Mouse (Mus musculus) forebrain, embryonic 15.5 days (tissue): Measurements from ENCODE around the gene 4930590J08Rik. TPM values are rescaled to one million over a fixed set of nuclear protein-coding genes. Genes with fewer than 3 reads are reported as not detected.
"Not testable (repeated sequence)": the region's sequence is repeated elsewhere in the genome, so short reads cannot be mapped to it uniquely, and the experiment has no call there.

ENCODE experiments used
- ATAC-seq: fragments of 200-750 bp; cut with Nextera tagmentation; replicated peaks from 2 replicates; pipeline ENCODE4 v1.8.0; 2017; ENCODE audit warnings: mild to moderate bottlenecking, moderate TSS enrichment, moderate library complexity
- H3K27ac ChIP-seq: fragments of 300-500 bp; sonication (generic); replicated peaks from 2 replicates; pipeline ENCODE4 v1.5.1; 2015; ENCODE audit warnings: mild to moderate bottlenecking, inconsistent platforms
- H3K27me3 ChIP-seq: fragments of 300-500 bp; sonication (generic); 2 replicates; pipeline ENCODE4 v1.6.1; 2015; ENCODE audit warnings: inconsistent platforms
- H3K36me3 ChIP-seq: fragments of 300-500 bp; sonication (generic); 2 replicates; pipeline ENCODE4 v1.6.1; 2015; ENCODE audit warnings: mild to moderate bottlenecking, inconsistent platforms
- H3K4me1 ChIP-seq: fragments of 300-500 bp; sonication (generic); 2 replicates; pipeline ENCODE4 v1.6.1; 2015; ENCODE audit warnings: inconsistent platforms
- H3K4me2 ChIP-seq: fragments of 300-500 bp; sonication (generic); replicated peaks from 2 replicates; pipeline ENCODE4 v1.6.1; 2015; ENCODE audit warnings: mild to moderate bottlenecking, inconsistent platforms
- H3K4me3 ChIP-seq: fragments of 300-500 bp; sonication (generic); 2 replicates; pipeline ENCODE4 v1.5.1; 2015; ENCODE audit warnings: mild to moderate bottlenecking, inconsistent platforms
- H3K9ac ChIP-seq: fragments of 300-500 bp; sonication (generic); replicated peaks from 2 replicates; pipeline ENCODE4 v1.6.1; 2015; ENCODE audit warnings: mild to moderate bottlenecking, inconsistent platforms
- H3K9me3 ChIP-seq: fragments of 300-500 bp; sonication (generic); 2 replicates; pipeline ENCODE4 v1.6.1; 2016; ENCODE audit warnings: inconsistent platforms
- WGBS: fragments of 180-500 bp; shearing (Covaris S2); methylation state at CpG from one replicate; pipeline ENCODE4 v1.1.7; 2015; ENCODE audit warnings: mixed read lengths; 5-methylcytosine and 5-hydroxymethylcytosine counted together
- polyA plus RNA-seq: library from polyadenylated mRNA; unstranded; fragments of >200 nt; fragmentation: Nextera tagmentation; extraction: Ambion mirVana; gene quantifications from 2 replicates; pipeline ENCODE4 v1.2.1, GENCODE M21; 2015

4930590J08Rik gene
- 0.89 and 1.3 TPM in 2 replicates for polyA plus RNA-seq

DNA sequence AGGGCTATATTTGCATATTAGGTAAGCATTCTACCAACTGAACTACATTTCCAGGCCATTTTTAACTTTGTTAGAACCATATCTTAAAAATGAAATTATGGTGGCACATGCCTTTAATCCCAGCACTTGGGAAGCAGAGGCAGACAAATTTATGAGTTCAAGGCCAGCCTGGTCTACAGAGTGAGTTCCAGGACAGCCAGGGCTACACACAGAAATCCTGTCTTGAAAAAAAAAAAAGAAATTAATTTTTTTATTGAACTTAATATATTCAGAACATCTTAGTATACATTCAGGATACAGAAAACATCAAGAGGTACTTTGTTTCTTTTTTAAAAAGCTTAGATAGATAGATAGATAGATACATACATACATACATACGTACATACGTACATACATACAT lies at the start of gene 4930590J08Rik:
Gene 4930590J08Rik, plus strand, starts transcription at position 301 of the 400 bp plus-strand sequence.
- H3K27ac ChIP-seq, H3K4me3 ChIP-seq, H3K4me1 ChIP-seq, H3K27me3 ChIP-seq, ATAC-seq, H3K9ac ChIP-seq, H3K9me3 ChIP-seq, H3K4me2 ChIP-seq: not testable (repeated sequence)
- WGBS: 98% methylated on average over 2 of the region's 2 CpGs
- H3K36me3 ChIP-seq: peaks cover 37% of the 10 kb centered on the region

DNA sequence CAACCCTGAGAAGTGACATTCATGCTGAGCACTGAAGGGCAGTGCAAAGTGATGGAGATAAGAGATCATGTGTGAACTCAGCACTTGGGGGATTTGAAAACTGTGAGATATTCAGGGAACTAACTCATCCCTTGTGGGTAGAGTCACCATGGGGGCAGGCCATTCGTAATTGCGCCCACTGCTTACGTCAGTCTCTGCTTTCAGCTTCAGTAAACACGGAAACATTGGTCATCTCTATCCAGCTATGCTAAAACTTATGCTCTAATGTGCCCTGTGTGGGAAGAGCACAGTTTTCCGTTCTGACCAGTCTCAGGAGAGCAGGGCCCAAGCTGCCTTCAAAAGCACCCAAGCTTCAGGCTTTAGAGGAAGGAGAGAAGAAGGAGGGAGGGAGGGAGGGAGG lies 44.3 kb upstream of the 4930590J08Rik start:
- H3K4me3 ChIP-seq: no peak overlapping the region
- H3K9me3 ChIP-seq: no peaks in the 10 kb centered on the region
- no peak overlapping the region for H3K4me2 ChIP-seq
- no peak overlapping the region for H3K27ac ChIP-seq
- H3K27me3 ChIP-seq: peaks cover 3% of the 10 kb centered on the region; the same call in 1 of the 2 replicates
- no peaks in the 10 kb centered on the region for H3K36me3 ChIP-seq
- no peaks in the 10 kb centered on the region for H3K4me1 ChIP-seq
- ATAC-seq: no peak
- H3K9ac ChIP-seq: no peak overlapping the region
- WGBS: 75% methylated on average over 5 of the region's 5 CpGs

DNA sequence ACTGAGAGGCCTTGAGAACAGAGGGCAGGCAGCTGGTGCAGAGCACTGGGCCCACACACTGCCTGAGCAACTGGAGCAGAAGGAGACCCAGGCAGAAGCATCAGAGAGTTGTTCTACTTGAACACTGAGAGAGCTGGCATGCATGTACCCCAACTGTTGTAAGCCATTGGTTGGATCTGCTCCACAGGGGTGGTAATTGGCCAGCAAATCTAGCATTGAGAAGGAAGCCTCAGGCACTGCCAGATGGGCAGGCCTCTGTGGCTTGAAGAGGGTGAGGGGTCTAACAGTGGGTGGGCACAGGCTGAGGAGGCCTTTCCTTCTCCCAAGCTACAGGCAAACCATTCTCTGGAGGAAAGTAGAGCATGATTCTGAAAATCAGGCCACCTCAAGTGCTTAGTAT lies 39.8 kb upstream of the 4930590J08Rik start:
- Histone ChIP-seq H3K27ac (no peak overlapping the region), H3K4me2 (no peak overlapping the region), H3K9ac (no peak overlapping the region), H3K9me3 (no peaks in the 10 kb centered on the region), H3K4me3 (no peak overlapping the region), H3K4me1 (no peaks in the 10 kb centered on the region), H3K36me3 (no peaks in the 10 kb centered on the region), H3K27me3 (no peaks in the 10 kb centered on the region)
- no peak for ATAC-seq

DNA sequence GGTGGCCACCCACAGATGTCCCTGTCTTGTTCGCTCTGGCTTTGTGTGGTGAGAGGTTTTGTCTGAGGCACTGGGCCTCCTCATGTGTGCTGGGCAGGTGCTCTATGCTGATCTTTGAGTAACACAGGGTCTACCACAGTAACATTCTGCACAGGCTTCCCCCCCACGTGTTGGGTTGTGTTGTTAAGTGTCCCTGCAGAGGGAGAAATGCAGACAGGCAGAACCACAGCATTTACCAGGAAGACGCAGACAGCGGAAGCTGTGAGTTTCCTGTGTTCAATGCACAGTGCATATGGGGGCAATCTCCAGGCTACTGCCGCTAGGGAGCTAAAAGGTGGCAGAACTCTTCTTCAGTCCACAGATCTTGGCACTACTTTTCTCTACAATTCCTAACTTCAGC lies 38.0 kb upstream of the 4930590J08Rik start:
- H3K36me3 ChIP-seq: no peaks in the 10 kb centered on the region
- H3K9ac ChIP-seq: no peak overlapping the region
- no peaks in the 10 kb centered on the region for H3K27me3 ChIP-seq
- no peak for ATAC-seq
- no peak overlapping the region for H3K4me2 ChIP-seq
- no peak overlapping the region for H3K4me3 ChIP-seq
- 85% methylated on average over 5 of the region's 5 CpGs for WGBS
- H3K27ac ChIP-seq: no peak overlapping the region
- H3K4me1 ChIP-seq: no peaks in the 10 kb centered on the region
- no peaks in the 10 kb centered on the region for H3K9me3 ChIP-seq

DNA sequence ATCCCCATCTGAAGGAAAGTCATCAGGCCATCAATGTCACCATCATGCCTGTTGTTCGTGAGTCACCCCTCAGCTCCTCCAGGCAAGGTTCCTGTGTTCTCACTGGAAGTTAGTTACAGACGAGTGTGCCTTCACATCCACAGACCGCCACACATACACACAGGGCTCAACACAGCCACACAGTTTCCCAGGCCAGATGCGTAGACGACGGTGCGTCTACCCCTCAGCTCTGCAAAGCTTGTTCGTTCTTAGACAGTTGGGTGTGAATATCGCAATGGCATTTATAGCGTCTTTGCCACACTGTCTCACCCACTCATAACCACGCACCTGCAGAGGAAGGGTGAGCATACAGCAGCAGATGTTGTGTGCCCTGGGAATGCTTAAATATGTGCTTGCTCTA lies 37.0 kb upstream of the 4930590J08Rik start:
- Histone ChIP-seq H3K9ac (no peak overlapping the region), H3K27me3 (no peaks in the 10 kb centered on the region), H3K4me3 (no peak overlapping the region), H3K4me1 (no peaks in the 10 kb centered on the region), H3K4me2 (no peak overlapping the region), H3K36me3 (no peaks in the 10 kb centered on the region), H3K27ac (no peak overlapping the region), H3K9me3 (no peaks in the 10 kb centered on the region)
- no peak for ATAC-seq
- 77% methylated on average over 11 of the region's 11 CpGs for WGBS

DNA sequence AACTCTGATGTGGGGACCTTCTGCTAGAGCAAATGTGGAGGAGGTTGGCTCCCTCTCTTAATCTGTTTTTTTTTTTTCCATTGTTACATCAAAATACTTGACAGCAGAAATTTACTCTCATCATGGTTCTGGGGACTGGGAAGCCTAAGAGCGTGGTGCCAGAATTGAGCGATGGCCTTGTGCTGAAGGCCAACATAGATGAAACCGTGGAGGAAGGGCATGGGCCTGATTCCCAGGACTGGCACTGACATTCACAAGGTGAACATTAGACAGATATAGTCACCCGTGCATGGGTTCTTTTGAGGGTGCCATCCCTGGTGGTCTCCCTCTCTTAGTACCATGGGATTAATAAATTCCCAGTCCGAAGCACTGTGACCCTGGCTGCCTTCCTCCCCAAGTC lies 34.5 kb upstream of the 4930590J08Rik start:
- no peaks in the 10 kb centered on the region for H3K9me3 ChIP-seq
- no peak overlapping the region for H3K9ac ChIP-seq
- no peak overlapping the region for H3K27ac ChIP-seq
- no peak overlapping the region for H3K4me2 ChIP-seq
- H3K27me3 ChIP-seq: peaks cover 5% of the 10 kb centered on the region; the same call in 1 of the 2 replicates
- no peak for ATAC-seq
- no peak overlapping the region for H3K4me3 ChIP-seq
- H3K36me3 ChIP-seq: no peaks in the 10 kb centered on the region
- H3K4me1 ChIP-seq: no peaks in the 10 kb centered on the region
- WGBS: 86% methylated on average over 5 of the region's 5 CpGs

DNA sequence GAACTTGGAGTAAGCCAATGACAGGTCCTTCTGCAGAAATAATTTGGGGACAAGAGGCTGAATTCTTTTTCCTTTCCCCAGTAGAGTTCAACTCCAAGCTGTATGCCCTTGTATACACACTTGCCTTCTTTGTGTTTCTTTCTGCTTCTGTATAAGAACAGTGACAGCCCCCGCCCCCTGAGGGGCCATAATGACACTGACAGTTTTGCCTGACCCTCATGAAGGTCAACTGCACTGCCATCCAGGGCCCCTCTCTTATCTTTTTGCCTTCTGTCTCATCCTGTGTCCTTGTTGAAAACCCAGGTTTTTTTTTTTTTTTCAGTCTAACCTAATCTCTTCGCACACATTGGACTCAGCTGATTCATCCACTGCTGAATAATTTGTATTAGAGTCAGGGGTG lies 29.8 kb upstream of the 4930590J08Rik start:
- no peak for ATAC-seq
- Histone ChIP-seq H3K9ac (no peak overlapping the region), H3K9me3 (no peaks in the 10 kb centered on the region), H3K4me3 (no peak overlapping the region), H3K4me2 (no peak overlapping the region), H3K27me3 (peaks cover 5% of the 10 kb centered on the region), H3K27ac (no peak overlapping the region), H3K4me1 (peaks cover 5% of the 10 kb centered on the region; the same call in 1 of the 2 replicates), H3K36me3 (no peaks in the 10 kb centered on the region)
- 61% methylated on average over 2 of the region's 2 CpGs for WGBS

DNA sequence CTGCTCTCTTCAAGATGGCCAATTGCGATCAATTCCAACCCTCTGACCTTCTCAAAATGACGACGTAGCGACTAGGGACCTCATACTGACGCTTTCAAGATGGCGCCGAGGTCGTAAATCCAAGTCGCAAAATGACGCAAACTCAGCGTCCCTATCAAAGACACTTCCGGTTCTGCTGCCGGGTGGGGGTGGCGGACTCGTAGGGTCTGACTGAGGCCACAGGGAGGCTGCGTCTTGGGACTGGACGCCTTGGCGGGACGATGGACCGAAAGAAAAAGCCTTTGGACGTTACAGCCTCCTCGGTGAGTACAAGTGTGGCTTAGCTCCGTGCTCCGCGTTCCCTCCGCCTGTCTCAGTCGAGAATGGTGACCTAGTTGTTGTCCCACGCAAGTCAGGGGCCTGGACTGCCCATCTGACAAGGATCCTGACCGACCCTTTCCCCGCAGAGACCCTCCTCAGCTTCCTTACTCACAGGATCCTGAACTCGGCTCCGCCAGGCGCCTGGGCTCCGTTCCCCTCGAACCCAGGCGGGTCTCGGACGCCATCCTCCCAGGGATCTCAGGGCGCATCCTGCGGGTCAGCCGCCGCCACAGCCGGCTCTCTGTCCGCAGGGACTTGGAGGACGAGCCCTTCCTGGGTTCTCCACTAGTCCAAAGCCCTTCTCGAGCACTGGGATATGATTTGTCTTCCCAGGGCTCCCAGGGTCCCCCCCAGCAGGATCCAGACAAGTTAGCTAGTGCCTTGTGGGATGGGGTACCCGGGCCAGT lies 24.5 kb upstream of the 4930590J08Rik start, which contains the start of gene Ccdc174:
Gene Ccdc174, plus strand, starts transcription at position 169 of the 767 bp plus-strand sequence.
- Histone ChIP-seq H3K36me3 (peaks cover 22% of the 10 kb centered on the region), H3K9me3 (no peaks in the 10 kb centered on the region), H3K9ac (peak within 1 kb of the TSS; percentile 87), H3K4me1 (peaks cover 18% of the 10 kb centered on the region), H3K4me3 (peak within 1 kb of the TSS; percentile 96), H3K27me3 (no peaks in the 10 kb centered on the region; the same call in 1 of the 2 replicates), H3K27ac (peak within 1 kb of the TSS; percentile 88), H3K4me2 (peak within 1 kb of the TSS; percentile 90)
- under 1% methylated on average over 47 of the region's 47 CpGs for WGBS
- peak; percentile 95 for ATAC-seq

DNA sequence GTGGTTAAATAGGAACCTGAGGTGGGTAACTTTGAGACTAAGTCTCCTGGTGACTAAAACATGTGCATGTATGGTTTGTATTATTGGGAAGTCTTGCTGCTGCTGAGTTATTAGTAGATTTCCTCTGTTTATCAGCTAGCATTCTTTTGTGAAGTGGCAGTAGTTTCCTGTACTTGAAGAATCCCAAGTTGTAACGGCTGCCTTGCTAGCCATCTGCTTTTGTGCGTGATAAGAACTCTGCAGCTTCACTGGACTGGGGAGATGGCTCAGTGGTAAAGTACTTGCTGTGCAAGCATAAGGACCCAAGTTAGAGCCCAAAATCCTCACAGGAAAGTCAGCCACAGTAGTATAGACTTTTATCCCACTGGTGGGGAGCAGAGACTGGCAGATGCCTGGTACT lies 18.8 kb upstream of the 4930590J08Rik start:
- H3K9ac ChIP-seq: no peak overlapping the region
- no peak for ATAC-seq
- no peaks in the 10 kb centered on the region for H3K9me3 ChIP-seq
- 93% methylated on average over 2 of the region's 2 CpGs for WGBS
- H3K4me1 ChIP-seq: peaks cover 8% of the 10 kb centered on the region
- no peak overlapping the region for H3K4me3 ChIP-seq
- H3K27me3 ChIP-seq: no peaks in the 10 kb centered on the region
- no peak overlapping the region for H3K4me2 ChIP-seq
- peaks cover 67% of the 10 kb centered on the region for H3K36me3 ChIP-seq
- H3K27ac ChIP-seq: no peak overlapping the region

DNA sequence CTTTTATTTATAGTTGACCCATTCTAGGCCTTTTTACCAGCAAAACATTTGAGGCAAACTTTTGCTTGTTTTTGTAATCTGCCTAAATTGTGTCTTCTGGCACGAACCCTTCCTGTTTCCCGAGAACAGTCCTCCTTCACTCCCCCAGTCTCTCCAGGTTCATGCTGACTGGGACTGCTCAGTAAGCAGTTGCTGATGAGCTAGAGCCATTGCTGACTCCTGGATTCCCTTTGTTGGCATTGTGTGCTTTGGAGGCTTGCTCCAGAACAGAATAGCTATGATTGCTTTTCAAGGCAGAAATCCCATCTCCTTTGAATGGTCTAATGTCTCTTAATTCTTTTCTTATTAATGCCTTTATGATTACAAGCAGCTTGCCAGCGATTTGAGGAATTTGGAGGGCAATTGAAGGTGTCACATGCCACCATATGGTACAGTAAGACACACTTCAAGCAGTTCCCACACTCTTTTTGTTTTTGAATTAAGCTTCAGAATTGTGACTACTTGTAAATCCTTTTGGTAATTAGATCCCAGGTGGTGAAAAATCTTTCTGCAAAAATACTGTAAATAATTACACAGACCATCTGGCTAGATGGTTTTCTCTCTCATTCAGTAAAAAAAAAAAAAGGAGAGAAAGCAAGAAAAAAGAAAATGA lies 13.2 kb upstream of the 4930590J08Rik start:
- Histone ChIP-seq H3K4me3 (no peak overlapping the region), H3K27me3 (no peaks in the 10 kb centered on the region), H3K9me3 (no peaks in the 10 kb centered on the region), H3K9ac (no peak overlapping the region), H3K4me2 (no peak overlapping the region), H3K27ac (peak overlapping the region; percentile 72; the same call in 1 of the 2 replicates), H3K4me1 (no peaks in the 10 kb centered on the region), H3K36me3 (peaks cover 80% of the 10 kb centered on the region)
- WGBS: 45% methylated on average over 3 of the region's 3 CpGs
- ATAC-seq: 0 out of 2 replicates have a peak, but pooled peaks have one; percentile 48

DNA sequence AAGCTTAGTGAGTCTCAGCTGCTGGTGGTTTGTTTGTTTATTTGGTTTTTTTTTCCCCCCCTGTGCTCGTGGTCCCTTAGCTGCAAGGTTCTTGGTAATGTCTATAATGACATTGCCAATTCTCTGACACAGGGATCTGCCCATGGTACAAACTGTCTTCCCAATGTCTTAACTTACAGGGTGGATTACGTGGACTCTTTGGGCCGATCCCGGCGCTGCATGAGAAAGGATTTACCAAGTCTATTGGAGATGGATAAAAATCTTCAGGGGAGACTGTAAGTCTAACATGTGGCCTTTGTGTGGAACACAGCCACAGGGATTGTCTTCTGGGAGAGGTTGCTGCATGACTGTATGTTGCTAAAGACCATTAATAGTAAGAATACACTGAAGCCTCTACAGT lies 12.0 kb upstream of the 4930590J08Rik start:
- H3K4me1 ChIP-seq: no peaks in the 10 kb centered on the region
- H3K27ac ChIP-seq: peak overlapping the region; percentile 34; the same call in 1 of the 2 replicates
- H3K36me3 ChIP-seq: peaks cover 86% of the 10 kb centered on the region
- H3K9me3 ChIP-seq: no peaks in the 10 kb centered on the region
- H3K27me3 ChIP-seq: no peaks in the 10 kb centered on the region
- no peak overlapping the region for H3K4me2 ChIP-seq
- ATAC-seq: no peak
- no peak overlapping the region for H3K9ac ChIP-seq
- WGBS: 90% methylated on average over 5 of the region's 5 CpGs
- no peak overlapping the region for H3K4me3 ChIP-seq

DNA sequence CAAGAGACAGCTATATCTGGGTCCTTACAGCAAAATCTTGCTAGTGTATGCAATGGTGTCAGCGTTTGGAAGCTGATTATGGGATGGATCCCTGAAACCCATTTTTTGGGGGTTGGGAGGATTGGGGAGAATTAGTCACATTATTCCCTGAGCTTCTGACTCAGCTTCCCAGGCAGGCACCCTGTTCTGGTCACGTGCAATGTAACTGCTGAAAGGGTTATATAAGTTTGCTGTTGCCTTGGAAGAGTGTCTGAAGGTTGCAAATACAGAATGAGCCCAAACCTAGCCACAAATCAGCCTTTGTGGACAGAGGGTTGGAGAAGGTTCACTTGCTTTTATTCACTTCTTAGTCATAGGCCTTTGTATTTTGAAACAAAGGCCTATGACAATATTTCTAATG lies 10.8 kb upstream of the 4930590J08Rik start:
- WGBS: 98% methylated on average over 2 of the region's 2 CpGs
- Histone ChIP-seq H3K27ac (no peak overlapping the region), H3K36me3 (peaks cover 86% of the 10 kb centered on the region), H3K4me1 (no peaks in the 10 kb centered on the region), H3K4me2 (no peak overlapping the region), H3K9me3 (no peaks in the 10 kb centered on the region), H3K9ac (no peak overlapping the region), H3K4me3 (no peak overlapping the region), H3K27me3 (no peaks in the 10 kb centered on the region)
- ATAC-seq: no peak
